Mouse (Mus musculus): ENCODE data around the gene Cfdp1.

- TF ChIP-seq CTCF (IDR thresholded peaks at IDR 0.05; ENCODE audit: low read depth, low read length) = 0 out of 2 replicates have a peak, but pooled peaks have one; percentile 23
- TF ChIP-seq TAL1 (conservative IDR thresholded peaks at IDR 0.05; ENCODE audit: low read depth, low read length) = no peak
These were observed 29.8 kb downstream of the Cfdp1 start for GRCm38 (mm10) chr8:111824334-111824733.
